Mouse (Mus musculus): ENCODE results near the gene Insm1. TPM values are rescaled to one million over a fixed set of nuclear protein-coding genes. Genes with fewer than 3 reads are reported as not detected.

Insm1 gene
- polyA plus RNA-seq (2011; ENCODE audit: insufficient read depth, insufficient read length, low read depth, missing spikeins), result 0.90 and 0.93 TPM in 2 replicates

DNA sequence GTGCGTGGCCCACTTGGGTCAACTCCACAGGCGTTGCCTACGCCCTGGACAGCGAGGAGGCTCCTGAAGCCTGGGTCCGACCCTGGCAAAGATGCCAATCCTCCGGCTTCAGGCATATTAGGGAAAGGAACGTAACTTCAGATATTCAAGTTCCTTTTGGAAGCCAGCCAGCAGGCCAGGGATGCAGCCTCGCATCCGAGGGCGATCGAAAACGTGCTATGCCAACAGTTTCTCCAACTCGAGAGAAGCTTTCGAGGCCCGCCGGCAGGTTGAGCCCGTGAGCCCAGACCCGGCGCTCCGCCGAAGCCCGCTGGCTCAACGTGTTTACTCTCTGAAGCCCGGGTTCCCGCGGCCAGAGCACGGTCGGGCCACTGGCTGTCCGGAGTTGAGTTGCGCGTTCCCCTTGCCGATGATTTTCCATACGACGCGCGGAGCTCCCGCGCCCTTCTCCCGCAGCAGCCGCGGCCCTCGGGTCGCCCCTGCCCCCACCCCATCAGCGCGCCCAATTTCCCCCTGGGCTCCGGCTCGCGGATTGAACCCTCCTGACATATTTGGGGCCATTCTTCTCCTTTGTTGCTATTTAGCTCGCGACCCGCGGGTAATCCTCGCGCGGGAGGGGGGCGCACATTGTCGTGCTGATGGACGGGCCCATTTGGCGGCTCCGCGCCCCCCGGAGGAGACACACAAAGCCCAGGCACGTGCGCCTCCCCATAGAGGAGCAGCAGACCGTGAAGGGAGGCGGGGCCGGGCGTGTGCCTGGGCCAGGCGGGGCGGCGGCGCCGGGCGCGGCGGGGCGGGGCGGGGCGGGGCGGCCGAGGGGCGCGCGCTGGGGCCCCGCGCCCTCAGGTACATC is at the start of gene Insm1:
Gene Insm1, plus strand, starts transcription at position 846 of the 853 bp plus-strand sequence.
- H3K36me3 ChIP-seq (ENCODE audit: control insufficient read depth, insufficient read depth, low read length, poor library complexity, severe bottlenecking), result no peaks in the 10 kb centered on the region
- H3K27ac ChIP-seq (ENCODE audit: insufficient read depth, low read length), result no peak within 1 kb of the TSS
- no peak for TF ChIP-seq CTCF (IDR thresholded peaks at IDR 0.05; ENCODE audit: low read depth, low read length)
- TF ChIP-seq EP300 (IDR thresholded peaks at IDR 0.05; ENCODE audit: insufficient read depth, low read depth, low read length), result peak; percentile 46; the same call in 1 of the 2 replicates
- H3K27me3 ChIP-seq (ENCODE audit: control insufficient read depth, insufficient read depth, low read length, poor library complexity, severe bottlenecking), result peaks cover 29% of the 10 kb centered on the region
- H3K4me3 ChIP-seq (ENCODE audit: low read depth, low read length), result peak within 1 kb of the TSS; percentile 80
- no peaks in the 10 kb centered on the region for H3K4me1 ChIP-seq (ENCODE audit: control insufficient read depth, insufficient read depth, low read length)
- no peaks in the 10 kb centered on the region for H3K9me3 ChIP-seq (replicated peaks; ENCODE audit: control insufficient read depth, insufficient read depth, low read length, poor library complexity, severe bottlenecking)
- peak within 1 kb of the TSS; percentile 80 for H3K9ac ChIP-seq (ENCODE audit: low read depth, poor library complexity, severe bottlenecking)

- no peaks in the 10 kb centered on the region for H3K9me3 ChIP-seq (replicated peaks; ENCODE audit: control insufficient read depth, insufficient read depth, low read length, poor library complexity, severe bottlenecking)
- H3K27me3 ChIP-seq (ENCODE audit: control insufficient read depth, insufficient read depth, low read length, poor library complexity, severe bottlenecking), result no peaks in the 10 kb centered on the region
- H3K27ac ChIP-seq (ENCODE audit: insufficient read depth, low read length), result no peak overlapping the region
- no peak overlapping the region for H3K9ac ChIP-seq (ENCODE audit: low read depth, poor library complexity, severe bottlenecking)
- no peaks in the 10 kb centered on the region for H3K4me1 ChIP-seq (ENCODE audit: control insufficient read depth, insufficient read depth, low read length)
- no peaks in the 10 kb centered on the region for H3K36me3 ChIP-seq (ENCODE audit: control insufficient read depth, insufficient read depth, low read length, poor library complexity, severe bottlenecking)
- H3K4me3 ChIP-seq (ENCODE audit: low read depth, low read length), result no peak overlapping the region
- no peak for TF ChIP-seq CTCF (IDR thresholded peaks at IDR 0.05; ENCODE audit: low read depth, low read length)
- no peak for TF ChIP-seq EP300 (IDR thresholded peaks at IDR 0.05; ENCODE audit: insufficient read depth, low read depth, low read length)
- no peak for TF ChIP-seq POLR2A (IDR thresholded peaks at IDR 0.05; ENCODE audit: insufficient read depth, low read length)
Observed at GRCm38 (mm10) chr2:146172106-146172505, 49.6 kb upstream of the Insm1 start.

DNA sequence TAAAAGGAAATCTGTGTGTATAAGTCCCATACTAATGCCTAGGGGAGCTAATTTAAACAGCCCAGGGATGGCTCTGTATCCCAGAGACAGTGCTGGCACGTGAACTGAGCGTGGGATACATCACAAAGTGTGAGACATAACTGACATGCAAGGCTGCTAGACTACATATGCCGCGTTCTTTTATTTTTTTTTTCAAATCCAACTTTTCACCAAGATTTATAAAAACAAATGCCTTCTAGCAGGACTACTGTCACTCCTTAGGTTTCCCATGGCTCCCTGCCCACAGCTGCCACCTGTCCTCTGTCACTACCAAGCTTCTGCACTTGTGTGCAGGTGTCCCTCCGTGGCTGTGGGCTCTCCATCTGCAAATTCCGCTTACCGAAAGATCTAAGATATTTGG is 47.5 kb upstream of the Insm1 start:
- H3K9ac ChIP-seq (ENCODE audit: low read depth, poor library complexity, severe bottlenecking), result no peak overlapping the region
- no peaks in the 10 kb centered on the region for H3K27me3 ChIP-seq (ENCODE audit: control insufficient read depth, insufficient read depth, low read length, poor library complexity, severe bottlenecking)
- H3K9me3 ChIP-seq (replicated peaks; ENCODE audit: control insufficient read depth, insufficient read depth, low read length, poor library complexity, severe bottlenecking), result peaks cover 3% of the 10 kb centered on the region; the same call in 1 of the 2 replicates
- TF ChIP-seq CTCF (IDR thresholded peaks at IDR 0.05; ENCODE audit: low read depth, low read length), result no peak
- TF ChIP-seq EP300 (IDR thresholded peaks at IDR 0.05; ENCODE audit: insufficient read depth, low read depth, low read length), result no peak
- TF ChIP-seq POLR2A (IDR thresholded peaks at IDR 0.05; ENCODE audit: insufficient read depth, low read length), result no peak
- no peaks in the 10 kb centered on the region for H3K4me1 ChIP-seq (ENCODE audit: control insufficient read depth, insufficient read depth, low read length)
- H3K4me3 ChIP-seq (ENCODE audit: low read depth, low read length), result no peak overlapping the region
- no peak overlapping the region for H3K27ac ChIP-seq (ENCODE audit: insufficient read depth, low read length)
- no peaks in the 10 kb centered on the region for H3K36me3 ChIP-seq (ENCODE audit: control insufficient read depth, insufficient read depth, low read length, poor library complexity, severe bottlenecking)

GRCm38 (mm10) chr2:146178718-146179117 is 43.0 kb upstream of the Insm1 start:
- H3K36me3 ChIP-seq (ENCODE audit: control insufficient read depth, insufficient read depth, low read length, poor library complexity, severe bottlenecking), result no peaks in the 10 kb centered on the region
- H3K27ac ChIP-seq (ENCODE audit: insufficient read depth, low read length), result no peak overlapping the region
- H3K4me1 ChIP-seq (ENCODE audit: control insufficient read depth, insufficient read depth, low read length), result no peaks in the 10 kb centered on the region
- no peaks in the 10 kb centered on the region for H3K27me3 ChIP-seq (ENCODE audit: control insufficient read depth, insufficient read depth, low read length, poor library complexity, severe bottlenecking)
- peaks cover 3% of the 10 kb centered on the region; the same call in 1 of the 2 replicates for H3K9me3 ChIP-seq (replicated peaks; ENCODE audit: control insufficient read depth, insufficient read depth, low read length, poor library complexity, severe bottlenecking)
- TF ChIP-seq EP300 (IDR thresholded peaks at IDR 0.05; ENCODE audit: insufficient read depth, low read depth, low read length) (no peak), CTCF (IDR thresholded peaks at IDR 0.05; ENCODE audit: low read depth, low read length) (no peak), POLR2A (IDR thresholded peaks at IDR 0.05; ENCODE audit: insufficient read depth, low read length) (no peak)
- no peak overlapping the region for H3K4me3 ChIP-seq (ENCODE audit: low read depth, low read length)
- no peak overlapping the region for H3K9ac ChIP-seq (ENCODE audit: low read depth, poor library complexity, severe bottlenecking)

- TF ChIP-seq POLR2A (IDR thresholded peaks at IDR 0.05; ENCODE audit: insufficient read depth, low read length), result no peak
- no peak for TF ChIP-seq EP300 (IDR thresholded peaks at IDR 0.05; ENCODE audit: insufficient read depth, low read depth, low read length)
- TF ChIP-seq CTCF (IDR thresholded peaks at IDR 0.05; ENCODE audit: low read depth, low read length), result no peak
- Histone ChIP-seq H3K4me3 (ENCODE audit: low read depth, low read length) (no peak overlapping the region), H3K9ac (ENCODE audit: low read depth, poor library complexity, severe bottlenecking) (no peak overlapping the region), H3K27me3 (ENCODE audit: control insufficient read depth, insufficient read depth, low read length, poor library complexity, severe bottlenecking) (no peaks in the 10 kb centered on the region), H3K27ac (ENCODE audit: insufficient read depth, low read length) (no peak overlapping the region), H3K4me1 (ENCODE audit: control insufficient read depth, insufficient read depth, low read length) (no peaks in the 10 kb centered on the region), H3K36me3 (ENCODE audit: control insufficient read depth, insufficient read depth, low read length, poor library complexity, severe bottlenecking) (no peaks in the 10 kb centered on the region), H3K9me3 (replicated peaks; ENCODE audit: control insufficient read depth, insufficient read depth, low read length, poor library complexity, severe bottlenecking) (no peaks in the 10 kb centered on the region)
Observed at GRCm38 (mm10) chr2:146183830-146184793, 37.6 kb upstream of the Insm1 start.

All from ES-Bruce4 (cell line).